Mouse (Mus musculus): ENCODE results near the gene Ptcra. TPM values are rescaled to one million over a fixed set of nuclear protein-coding genes. Genes with fewer than 3 reads are reported as not detected.

The Ptcra gene
- polyA plus RNA-seq, 1 experiment from 2014 or later = 1.0 TPM

DNA sequence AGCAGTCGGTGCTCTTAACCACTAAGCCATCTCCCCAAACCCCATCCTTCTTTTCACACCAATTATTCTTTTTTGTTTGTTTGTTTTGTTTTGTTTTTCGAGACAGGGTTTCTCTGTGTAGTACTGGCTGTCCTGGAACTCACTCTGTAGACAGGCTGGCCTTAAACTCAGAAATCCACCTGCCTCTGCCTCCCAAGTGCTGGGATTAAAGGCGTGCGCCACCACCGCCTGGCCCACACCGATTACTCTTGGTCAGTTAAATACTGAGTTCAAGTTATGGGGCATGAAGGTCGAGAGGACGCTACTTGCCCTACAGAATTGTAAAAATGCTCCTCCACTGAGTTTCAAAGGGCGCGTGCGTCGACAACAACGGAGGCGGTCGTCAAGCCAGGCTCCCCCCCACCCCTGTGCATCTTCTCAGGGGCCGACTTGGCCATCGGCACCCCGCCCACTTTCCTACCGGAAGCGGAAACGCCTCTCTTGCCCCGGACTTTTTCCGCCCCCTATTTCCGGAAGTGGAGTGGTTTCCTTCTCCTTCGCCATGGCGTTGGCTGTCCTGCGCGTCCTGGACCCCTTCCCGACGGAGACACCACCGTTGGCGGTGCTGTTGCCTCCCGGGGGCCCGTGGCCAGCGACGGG is 52.4 kb downstream of the Ptcra start, which contains the start of gene Pex6:
Pex6 (plus strand) TSS at position 505 of the 639 bp plus-strand sequence.
- H3K9me3 ChIP-seq (ENCODE audit: control insufficient read depth, low read length) = no peaks in the 10 kb centered on the region
- ATAC-seq (replicated peaks; ENCODE audit: low FRiP score) (peak; percentile 86), DNase-seq (ENCODE audit: low spot score) (peak; percentile 93)
- H3K4me2 ChIP-seq = peak within 1 kb of the TSS; percentile 98
- peaks cover 14% of the 10 kb centered on the region for H3K4me1 ChIP-seq (replicated peaks; ENCODE audit: control insufficient read depth, insufficient read depth, low read length)
- H3K4me3 ChIP-seq (ENCODE audit: low read depth, low read length) = peak within 1 kb of the TSS; percentile 99
- no peaks in the 10 kb centered on the region for H3K27me3 ChIP-seq (replicated peaks; ENCODE audit: control insufficient read depth, insufficient read depth, low read length)
- peak within 1 kb of the TSS; percentile 78 for H3K27ac ChIP-seq (ENCODE audit: low read depth, low read length)
- WGBS = 7% methylated on average over 36 of the region's 36 CpGs
- H3K9ac ChIP-seq (ENCODE audit: low read depth, low read length) = peak within 1 kb of the TSS; percentile 82
- peaks cover 2% of the 10 kb centered on the region; the same call in 1 of the 2 replicates for H3K36me3 ChIP-seq (ENCODE audit: control insufficient read depth, insufficient read depth, low read length)

DNA sequence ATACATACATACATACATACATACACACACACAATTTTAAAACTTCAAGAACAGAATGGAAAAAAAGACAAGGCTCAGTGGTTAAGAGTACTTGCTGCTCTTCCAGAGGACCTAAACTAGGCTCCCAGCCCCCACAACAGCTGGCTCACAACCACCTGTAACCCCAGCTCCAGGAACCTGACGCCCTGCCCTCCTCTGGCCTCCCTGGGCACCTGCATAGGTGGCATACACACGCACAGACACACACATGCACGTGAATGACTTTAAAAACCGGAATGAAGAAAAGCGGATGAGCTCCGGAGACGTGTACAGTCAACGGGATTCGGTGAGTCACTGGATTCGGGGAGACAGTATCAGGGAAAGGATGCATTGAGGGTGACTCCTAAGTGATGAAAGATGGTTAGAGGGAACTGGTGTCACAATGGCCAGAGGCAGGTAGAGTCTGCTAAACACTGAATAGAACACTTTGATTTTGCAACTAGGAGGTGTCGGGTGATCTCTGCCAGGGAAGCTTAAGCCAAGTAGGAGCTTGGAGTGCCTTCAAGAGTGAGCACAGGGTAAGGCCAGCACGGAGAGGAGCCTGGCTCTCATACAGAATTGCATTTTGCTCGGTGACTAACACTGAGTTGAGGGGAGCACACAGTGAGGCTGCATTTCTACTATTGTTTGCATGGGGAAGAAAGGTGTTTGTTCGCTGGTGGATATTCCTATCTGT is 57.0 kb downstream of the Ptcra start:
- no peak overlapping the region for H3K4me2 ChIP-seq
- 90% methylated on average over 14 of the region's 14 CpGs for WGBS

More for the DNA sequence above, 57.0 kb downstream of the Ptcra start:
- H3K4me1 ChIP-seq (replicated peaks; ENCODE audit: control insufficient read depth, insufficient read depth, low read length) = peaks cover 23% of the 10 kb centered on the region
- no peaks in the 10 kb centered on the region for H3K36me3 ChIP-seq (ENCODE audit: control insufficient read depth, insufficient read depth, low read length)
- no peaks in the 10 kb centered on the region for H3K27me3 ChIP-seq (replicated peaks; ENCODE audit: control insufficient read depth, insufficient read depth, low read length)
- no peak overlapping the region for H3K4me3 ChIP-seq (ENCODE audit: low read depth, low read length)
- DNase-seq (ENCODE audit: low spot score) (no peak), ATAC-seq (replicated peaks; ENCODE audit: low FRiP score) (no peak)
- H3K9me3 ChIP-seq (ENCODE audit: control insufficient read depth, low read length) = no peaks in the 10 kb centered on the region
- no peak overlapping the region for H3K27ac ChIP-seq (ENCODE audit: low read depth, low read length)
- no peak overlapping the region for H3K9ac ChIP-seq (ENCODE audit: low read depth, low read length)

Other genes starting within 250 kb of the Ptcra start
- 1.1 and 1.2 TPM in 2 replicates for gene Cul9, start 217.3 kb downstream of the Ptcra start, polyA plus RNA-seq (2014; fragmentation: Nextera tagmentation; extraction: Ambion mirVana)
- 5.6 and 9.2 TPM in 2 replicates for gene Srf, start 207.5 kb downstream of the Ptcra start, polyA plus RNA-seq (2014; fragmentation: Nextera tagmentation; extraction: Ambion mirVana)
- gene Ptk7, start 134.2 kb downstream of the Ptcra start, polyA plus RNA-seq (2014; fragmentation: Nextera tagmentation; extraction: Ambion mirVana) = 24.5 and 24.7 TPM in 2 replicates
- gene Klc4, start 117.7 kb downstream of the Ptcra start, polyA plus RNA-seq (2014; fragmentation: Nextera tagmentation; extraction: Ambion mirVana) = 10.8 and 12.3 TPM in 2 replicates
- 151 and 165 TPM in 2 replicates for gene Mrpl2, start 117.5 kb downstream of the Ptcra start, polyA plus RNA-seq (2014; fragmentation: Nextera tagmentation; extraction: Ambion mirVana)
- 24.1 and 28.2 TPM in 2 replicates for gene Cul7, start 113.4 kb downstream of the Ptcra start, polyA plus RNA-seq (2014; fragmentation: Nextera tagmentation; extraction: Ambion mirVana)
- gene Rrp36, start 89.4 kb downstream of the Ptcra start, polyA plus RNA-seq (2014; fragmentation: Nextera tagmentation; extraction: Ambion mirVana) = 52.0 and 56.5 TPM in 2 replicates
- 119 and 121 TPM in 2 replicates for gene Mea1, start 84.9 kb downstream of the Ptcra start, polyA plus RNA-seq (2014; fragmentation: Nextera tagmentation; extraction: Ambion mirVana)
- 121 and 128 TPM in 2 replicates for gene Klhdc3, start 82.8 kb downstream of the Ptcra start, polyA plus RNA-seq (2014; fragmentation: Nextera tagmentation; extraction: Ambion mirVana)
- gene Ppp2r5d, start 58.6 kb downstream of the Ptcra start, polyA plus RNA-seq (2014; fragmentation: Nextera tagmentation; extraction: Ambion mirVana) = 73.9 and 80.4 TPM in 2 replicates
- gene Pex6, start 52.2 kb downstream of the Ptcra start, polyA plus RNA-seq (2014; fragmentation: Nextera tagmentation; extraction: Ambion mirVana) = 19.9 and 20.5 TPM in 2 replicates
- gene Gnmt, start 34.5 kb downstream of the Ptcra start, polyA plus RNA-seq (2014; fragmentation: Nextera tagmentation; extraction: Ambion mirVana) = 6.2 and 6.7 TPM in 2 replicates
- 55.8 and 60.8 TPM in 2 replicates for gene Cnpy3, start 11.5 kb downstream of the Ptcra start, polyA plus RNA-seq (2014; fragmentation: Nextera tagmentation; extraction: Ambion mirVana)
- gene 2310039H08Rik, start 8.9 kb upstream of the Ptcra start, polyA plus RNA-seq (2014; fragmentation: Nextera tagmentation; extraction: Ambion mirVana) = 76.6 and 82.5 TPM in 2 replicates
- 195 and 201 TPM in 2 replicates for gene Rpl7l1, start 19.0 kb upstream of the Ptcra start, polyA plus RNA-seq (2014; fragmentation: Nextera tagmentation; extraction: Ambion mirVana)
- 6.3 and 7.4 TPM in 2 replicates for gene Bicral, start 94.8 kb upstream of the Ptcra start, polyA plus RNA-seq (2014; fragmentation: Nextera tagmentation; extraction: Ambion mirVana)
- gene Tbcc, start 127.0 kb upstream of the Ptcra start, polyA plus RNA-seq (2014; fragmentation: Nextera tagmentation; extraction: Ambion mirVana) = 43.5 and 43.7 TPM in 2 replicates
- gene Prph2, start 146.7 kb upstream of the Ptcra start, polyA plus RNA-seq (2014; fragmentation: Nextera tagmentation; extraction: Ambion mirVana) = not detected in 2 replicates
- gene Ubr2, start 246.8 kb upstream of the Ptcra start, polyA plus RNA-seq (2014; fragmentation: Nextera tagmentation; extraction: Ambion mirVana) = 19.1 and 20.7 TPM in 2 replicates